Mouse (Mus musculus) left cerebral cortex, adult 18-20 months (tissue): ENCODE results near the gene Syt14. TPM values are rescaled to one million over a fixed set of nuclear protein-coding genes. Genes with fewer than 3 reads are reported as not detected.

ENCODE experiments used
- DNase-seq, 2 experiments: peaks; one replicate each; pipeline ENCODE4 v3.0.0; 2021 to 2022; ENCODE audit warnings: low spot score in 2 of 2, mixed read lengths in 1 of 2
- total RNA-seq, 2 experiments: library from RNA; stranded (reverse); gene quantifications; 2 replicates each; pipeline ENCODE4 v1.2.3; 2021

Gene Syt14
- total RNA-seq, 2 experiments from 2014 or later, result 25.3 TPM

- no peak for DNase-seq
These were observed 165.8 kb downstream of the Syt14 start for GRCm38 (mm10) chr1:192869761-192870160.

- DNase-seq, result no peak
These were observed 171.1 kb downstream of the Syt14 start for GRCm38 (mm10) chr1:192864440-192864839.

- DNase-seq, result no peak
These were observed 174.1 kb downstream of the Syt14 start for GRCm38 (mm10) chr1:192861305-192861960.

GRCm38 (mm10) chr1:192860273-192860672 is 175.3 kb downstream of the Syt14 start:
- no peak for DNase-seq

GRCm38 (mm10) chr1:192857582-192857981 is 178.0 kb downstream of the Syt14 start:
- DNase-seq, result no peak

- DNase-seq, result no peak
These were observed 178.6 kb downstream of the Syt14 start for GRCm38 (mm10) chr1:192856931-192857330.

- peak in 1 of 2 experiments; percentile 18 for DNase-seq
These were observed 179.2 kb downstream of the Syt14 start for GRCm38 (mm10) chr1:192856411-192856810.

GRCm38 (mm10) chr1:192855474-192856230 is 179.9 kb downstream of the Syt14 start, which contains the start of gene Sertad4:
Gene Sertad4 (minus strand): TSS chr1:192855756.
- peak; percentile 31 to 49 for DNase-seq

GRCm38 (mm10) chr1:192854819-192855271 is 180.7 kb downstream of the Syt14 start:
- DNase-seq, result peak; percentile 50 to 62

- no peak for DNase-seq
These were observed 181.4 kb downstream of the Syt14 start for GRCm38 (mm10) chr1:192853988-192854818.

- DNase-seq, result no peak
These were observed 182.1 kb downstream of the Syt14 start for GRCm38 (mm10) chr1:192853429-192853828.

GRCm38 (mm10) chr1:192852047-192852446 is 183.5 kb downstream of the Syt14 start:
- DNase-seq, result no peak

GRCm38 (mm10) chr1:192851640-192852039 is 183.9 kb downstream of the Syt14 start:
- no peak for DNase-seq

- DNase-seq, result no peak
These were observed 184.4 kb downstream of the Syt14 start for GRCm38 (mm10) chr1:192851126-192851525.

GRCm38 (mm10) chr1:192849616-192850015 is 186.0 kb downstream of the Syt14 start:
- DNase-seq, result no peak

- DNase-seq, result no peak
These were observed 188.3 kb downstream of the Syt14 start for GRCm38 (mm10) chr1:192847254-192847653.

Other genes with a start within 250 kb of the Syt14 start
- 10 to 100 TPM; 12.3 to 13.6 TPM for gene Sertad4, start 180.0 kb downstream of the Syt14 start, total RNA-seq
- 10 to 100 TPM; 22.0 to 22.5 TPM for gene Diexf, start 94.5 kb upstream of the Syt14 start, total RNA-seq
- 1 to 10 TPM; 1.6 to 1.7 TPM for gene Irf6, start 117.3 kb upstream of the Syt14 start, total RNA-seq
- gene A130010J15Rik, start 132.3 kb upstream of the Syt14 start, total RNA-seq, result 1 to 10 TPM; 3.1 to 4.3 TPM
- gene Traf3ip3, start 165.9 kb upstream of the Syt14 start, total RNA-seq, result 1 to 10 TPM; 1.7 to 1.9 TPM
- gene Lamb3, start 171.9 kb upstream of the Syt14 start, total RNA-seq, result 1 to 10 TPM in 1 of 2 experiments, under 1 TPM in 1; 0.98 to 2.2 TPM
- 10 to 100 TPM; 16.6 to 16.8 TPM for gene Hsd11b1, start 228.3 kb upstream of the Syt14 start, total RNA-seq
- gene G0s2, start 237.4 kb upstream of the Syt14 start, total RNA-seq, result 1 to 10 TPM; 7.3 to 8.0 TPM